Mouse (Mus musculus): ENCODE measurements around the gene Mgat5b.

Gene Mgat5b

GRCm38 (mm10) chr11:117031249-117031648 is 112.6 kb downstream of the Mgat5b start:
- no peak for DNase-seq (ENCODE audit: low spot score)

DNA sequence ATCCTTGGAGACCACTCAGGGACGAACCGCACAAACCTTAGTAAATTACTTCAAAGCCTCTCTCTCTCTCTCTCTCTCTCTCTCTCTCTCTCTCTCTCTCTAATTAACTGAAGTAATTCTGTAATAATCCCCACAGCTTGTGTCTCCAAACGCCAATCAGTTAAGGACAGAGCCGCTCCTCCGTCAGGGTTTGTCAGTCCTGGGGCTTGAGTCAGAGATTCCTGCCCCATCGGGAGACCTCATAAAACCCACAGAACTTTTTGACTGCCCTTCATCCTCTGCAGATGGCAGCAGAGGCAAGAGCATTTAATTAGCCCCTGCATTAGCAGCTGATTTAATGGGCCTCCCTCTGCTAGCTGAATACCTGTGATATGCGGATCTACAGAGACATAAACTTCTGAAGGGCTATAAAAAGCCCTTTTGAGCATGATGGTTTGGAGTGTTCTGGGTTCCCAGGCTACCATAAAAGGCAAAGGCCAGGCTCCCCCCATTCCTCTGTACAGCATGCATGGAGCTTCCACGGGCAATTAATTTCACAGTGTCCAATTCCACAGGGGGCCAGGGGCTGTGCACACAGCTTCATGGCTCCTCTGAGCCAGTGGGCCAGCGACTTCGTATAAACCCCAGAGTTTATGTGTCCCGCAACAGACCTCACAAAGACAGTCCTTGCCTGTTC is 117.1 kb downstream of the Mgat5b start:
- DNase-seq (ENCODE audit: low spot score) = no peak

All from testis, postnatal 14 days (tissue).